Mouse (Mus musculus) liver, embryonic 11.5 days (tissue): ENCODE data around the gene Gm20888. TPM values are rescaled to one million over a fixed set of nuclear protein-coding genes. Genes with fewer than 3 reads are reported as not detected.
"Not testable (repeated sequence)": the region's sequence is repeated elsewhere in the genome, so short reads cannot be mapped to it uniquely, and the experiment has no call there.

Source experiments
- ATAC-seq: fragments of 200-750 bp; cut with Nextera tagmentation; replicated peaks from 2 replicates; pipeline ENCODE4 v1.8.0; 2017; ENCODE audit warnings: moderate number of reproducible peaks, mild to moderate bottlenecking, moderate TSS enrichment, moderate library complexity; ENCODE audit not compliant: low FRiP score
- DNase-seq: peaks from one replicate; pipeline ENCODE4 v3.0.0-alpha.2; 2017; ENCODE audit warnings: low spot score
- H3K27ac ChIP-seq: fragments of 300-500 bp; sonication (generic); 2 replicates; pipeline ENCODE4 v1.5.1; 2014; ENCODE audit warnings: mild to moderate bottlenecking, low read depth, low read length, control low read depth
- H3K27me3 ChIP-seq: fragments of 300-500 bp; sonication (generic); replicated peaks from 2 replicates; pipeline ENCODE4 v1.6.1; 2014; ENCODE audit warnings: low read length, mixed read lengths; ENCODE audit not compliant: control insufficient read depth, insufficient read depth
- H3K36me3 ChIP-seq: fragments of 300-500 bp; sonication (generic); 2 replicates; pipeline ENCODE4 v1.6.1; 2014; ENCODE audit warnings: mild to moderate bottlenecking, low read length, moderate library complexity, mixed read lengths; ENCODE audit not compliant: control insufficient read depth, insufficient read depth
- H3K4me1 ChIP-seq: fragments of 300-500 bp; sonication (generic); replicated peaks from 2 replicates; pipeline ENCODE4 v1.6.1; 2014; ENCODE audit warnings: low read length, mixed read lengths; ENCODE audit not compliant: control insufficient read depth, insufficient read depth
- H3K4me2 ChIP-seq: fragments of 300-500 bp; sonication (generic); 2 replicates; pipeline ENCODE4 v1.6.1; 2014; ENCODE audit warnings: mild to moderate bottlenecking, control low read depth, moderate library complexity
- H3K4me3 ChIP-seq: fragments of 300-500 bp; sonication (generic); 2 replicates; pipeline ENCODE4 v1.5.1; 2014; ENCODE audit warnings: low read depth, low read length, control low read depth
- H3K9ac ChIP-seq: fragments of 300-500 bp; sonication (generic); 2 replicates; pipeline ENCODE4 v1.6.1; 2014; ENCODE audit warnings: low read depth, low read length, control low read depth
- H3K9me3 ChIP-seq: fragments of 300-500 bp; sonication (generic); 2 replicates; pipeline ENCODE4 v1.6.1; 2016; ENCODE audit warnings: low read length, inconsistent platforms, mixed read lengths; ENCODE audit not compliant: control insufficient read depth
- WGBS: fragments of 180-500 bp; shearing (Covaris S2); extraction: QIAGEN DNeasy Blood & Tissue Kit; methylation state at CpG from one replicate; pipeline ENCODE4 v1.1.7; 2014; 5-methylcytosine and 5-hydroxymethylcytosine counted together
- polyA plus RNA-seq: library from polyadenylated mRNA; unstranded; fragments of >200 nt; fragmentation: Nextera tagmentation; extraction: Ambion mirVana; gene quantifications from 2 replicates; pipeline ENCODE4 v1.2.1, GENCODE M21; 2014

Gene Gm20888
- polyA plus RNA-seq, result not detected in 2 replicates

DNA sequence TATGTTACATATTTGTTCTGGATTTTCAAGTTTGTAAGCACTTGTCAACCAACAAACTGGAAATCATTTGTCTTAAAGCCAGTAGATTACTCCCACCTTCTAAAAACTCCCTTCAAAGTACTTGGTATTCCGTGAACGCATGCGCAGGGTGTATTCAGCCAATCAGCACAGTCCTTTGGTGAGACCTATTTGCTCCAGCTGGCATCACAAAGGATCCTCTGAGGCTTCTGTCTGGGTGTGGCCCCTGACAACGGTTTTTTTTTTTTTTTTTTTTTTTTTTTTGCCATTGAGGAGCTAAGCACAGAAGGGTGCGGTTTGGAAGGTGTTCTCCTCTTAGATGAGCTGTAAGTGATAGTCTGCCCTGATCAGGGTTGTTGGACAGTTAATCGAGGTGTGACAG is at the start of gene Gm20888:
Gene Gm20888 (plus strand): TSS at position 301 of the 400 bp plus-strand sequence.
- H3K36me3 ChIP-seq, H3K27ac ChIP-seq, H3K9me3 ChIP-seq, H3K4me3 ChIP-seq, H3K4me2 ChIP-seq, ATAC-seq, H3K9ac ChIP-seq, H3K27me3 ChIP-seq, DNase-seq, H3K4me1 ChIP-seq: not testable (repeated sequence)
- WGBS, result no CpG with 5 or more reads among the region's 6 CpGs

Other genes starting within 250 kb of the Gm20888 start
- gene Gm21118, start 168.2 kb upstream of the Gm20888 start, polyA plus RNA-seq, result not detected in 2 replicates
- gene Gm29423, start 138.6 kb upstream of the Gm20888 start, polyA plus RNA-seq, result not detected in 2 replicates
- gene Gm29644, start 138.5 kb upstream of the Gm20888 start, polyA plus RNA-seq, result not detected in 2 replicates